Mouse (Mus musculus): ENCODE measurements at regions not wholly inside any gene's neighbourhood (a gene's known extent, or its start where the extent isn't known, plus 50 kb on each side); places are given as distances from the start of the nearest gene placed in this dataset.

DNA sequence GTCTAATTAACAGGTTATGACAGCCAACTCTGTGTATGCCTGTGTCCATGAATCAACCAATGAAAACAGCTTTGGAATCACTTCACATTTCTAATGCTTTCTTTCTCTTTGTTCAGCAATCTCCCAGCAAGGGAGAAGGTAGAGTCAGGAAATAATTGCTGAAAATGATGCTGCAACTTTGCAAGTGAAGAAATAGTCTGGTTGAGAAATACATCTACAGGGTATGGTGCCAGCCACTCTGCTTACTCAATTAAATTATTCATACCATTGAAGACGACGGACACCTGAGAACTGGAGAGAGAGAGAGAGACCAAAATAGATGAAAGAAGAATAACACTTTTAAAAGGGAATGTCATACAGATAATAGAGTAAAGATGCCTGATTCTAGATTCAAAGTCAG lies 645.4 kb upstream of the Cited2 start:
- H3K4me2 ChIP-seq (ENCODE audit: low read length), result no peak overlapping the region
- H3K9ac ChIP-seq (ENCODE audit: low read depth, low read length), result no peak overlapping the region
- no peak for ATAC-seq
- 85% methylated on average over 2 of the region's 2 CpGs for WGBS
- no peaks in the 10 kb centered on the region for H3K27me3 ChIP-seq (replicated peaks; ENCODE audit: control insufficient read depth, insufficient read depth, low read length)
- peaks cover 4% of the 10 kb centered on the region for H3K4me1 ChIP-seq (ENCODE audit: control insufficient read depth, insufficient read depth, low read depth, low read length)
- H3K9me3 ChIP-seq (ENCODE audit: control insufficient read depth, low read length), result no peaks in the 10 kb centered on the region
- H3K4me3 ChIP-seq (ENCODE audit: low read length), result no peak overlapping the region
- no peaks in the 10 kb centered on the region for H3K36me3 ChIP-seq (ENCODE audit: control insufficient read depth, insufficient read depth, low read length)
- H3K27ac ChIP-seq (ENCODE audit: low read depth, low read length), result no peak overlapping the region

DNA sequence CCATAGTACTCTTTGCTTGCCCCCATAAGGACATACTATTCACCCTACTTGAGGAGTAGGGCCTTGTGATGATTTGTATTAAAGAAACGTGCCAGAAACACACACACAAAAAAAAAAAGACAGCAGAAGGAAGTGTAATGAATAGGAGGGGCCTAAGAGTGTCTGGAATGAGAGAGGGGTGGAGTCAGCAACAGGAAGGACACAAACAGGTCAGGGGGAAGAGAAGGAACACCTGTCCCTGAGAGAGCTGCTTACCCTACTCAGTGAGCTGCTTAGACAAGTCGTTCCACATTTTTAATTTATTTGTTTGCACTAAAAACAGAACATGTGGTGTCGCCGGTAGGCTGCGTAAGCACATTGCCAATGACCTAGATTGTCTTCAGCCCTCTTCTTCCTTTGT lies 642.2 kb upstream of the Cited2 start:
- 84% methylated on average over 5 of the region's 5 CpGs for WGBS
- Histone ChIP-seq H3K9me3 (ENCODE audit: control insufficient read depth, low read length) (no peaks in the 10 kb centered on the region), H3K27me3 (replicated peaks; ENCODE audit: control insufficient read depth, insufficient read depth, low read length) (no peaks in the 10 kb centered on the region), H3K4me1 (ENCODE audit: control insufficient read depth, insufficient read depth, low read depth, low read length) (no peaks in the 10 kb centered on the region), H3K36me3 (ENCODE audit: control insufficient read depth, insufficient read depth, low read length) (no peaks in the 10 kb centered on the region), H3K27ac (ENCODE audit: low read depth, low read length) (no peak overlapping the region), H3K4me3 (ENCODE audit: low read length) (no peak overlapping the region), H3K4me2 (ENCODE audit: low read length) (no peak overlapping the region), H3K9ac (ENCODE audit: low read depth, low read length) (no peak overlapping the region)
- ATAC-seq, result no peak

DNA sequence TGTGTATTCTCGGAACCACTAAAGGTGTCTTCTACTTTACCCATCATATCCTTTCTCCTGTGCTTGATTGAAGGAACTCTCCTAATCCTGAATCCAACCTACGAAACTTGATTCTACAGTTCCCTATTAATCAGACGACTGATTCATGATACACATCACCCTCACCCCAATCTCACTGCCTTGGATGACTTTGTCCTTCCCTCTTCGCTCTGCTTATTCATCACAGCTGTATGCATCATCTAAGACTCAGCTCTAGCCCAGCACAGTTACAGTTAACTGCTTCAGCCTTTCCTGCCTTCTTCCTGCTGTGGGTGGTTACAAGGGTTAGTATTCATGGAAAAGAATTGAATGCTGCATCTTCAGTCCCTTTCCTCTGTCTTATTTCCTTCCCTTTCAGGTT lies 640.1 kb upstream of the Cited2 start:
- WGBS, result 89% methylated on average over 4 of the region's 4 CpGs
- H3K4me1 ChIP-seq (ENCODE audit: control insufficient read depth, insufficient read depth, low read depth, low read length), result no peaks in the 10 kb centered on the region
- no peak for ATAC-seq
- no peak overlapping the region for H3K9ac ChIP-seq (ENCODE audit: low read depth, low read length)
- H3K4me2 ChIP-seq (ENCODE audit: low read length), result no peak overlapping the region
- H3K27ac ChIP-seq (ENCODE audit: low read depth, low read length), result no peak overlapping the region
- H3K36me3 ChIP-seq (ENCODE audit: control insufficient read depth, insufficient read depth, low read length), result no peaks in the 10 kb centered on the region
- H3K9me3 ChIP-seq (ENCODE audit: control insufficient read depth, low read length), result no peaks in the 10 kb centered on the region
- no peak overlapping the region for H3K4me3 ChIP-seq (ENCODE audit: low read length)
- no peaks in the 10 kb centered on the region for H3K27me3 ChIP-seq (replicated peaks; ENCODE audit: control insufficient read depth, insufficient read depth, low read length)

DNA sequence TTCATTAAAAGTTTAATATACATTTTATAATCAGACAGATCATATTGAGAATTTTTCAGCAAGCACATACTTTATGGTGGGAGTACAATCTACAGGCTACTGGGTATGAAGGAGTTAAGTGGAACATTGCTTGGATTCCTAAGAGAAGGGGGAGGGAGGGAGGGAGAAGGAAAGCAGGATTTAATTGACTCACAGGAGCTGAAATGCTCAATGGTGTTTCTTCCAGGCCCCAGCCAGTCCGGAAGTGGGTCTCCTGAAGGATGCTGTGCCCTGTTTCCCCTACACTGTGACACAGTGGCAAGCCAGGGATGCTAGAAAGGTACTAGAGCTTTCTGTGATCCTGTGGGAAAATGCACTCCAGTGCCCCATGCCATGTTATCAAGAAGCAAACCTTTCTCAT lies 621.0 kb upstream of the Cited2 start:
- no peak for ATAC-seq
- H3K4me1 ChIP-seq (ENCODE audit: control insufficient read depth, insufficient read depth, low read depth, low read length), result no peaks in the 10 kb centered on the region
- H3K36me3 ChIP-seq (ENCODE audit: control insufficient read depth, insufficient read depth, low read length), result no peaks in the 10 kb centered on the region
- no peak overlapping the region for H3K9ac ChIP-seq (ENCODE audit: low read depth, low read length)
- H3K27ac ChIP-seq (ENCODE audit: low read depth, low read length), result no peak overlapping the region
- H3K4me3 ChIP-seq (ENCODE audit: low read length), result no peak overlapping the region
- H3K9me3 ChIP-seq (ENCODE audit: control insufficient read depth, low read length), result no peaks in the 10 kb centered on the region
- H3K4me2 ChIP-seq (ENCODE audit: low read length), result no peak overlapping the region
- H3K27me3 ChIP-seq (replicated peaks; ENCODE audit: control insufficient read depth, insufficient read depth, low read length), result no peaks in the 10 kb centered on the region
- 0% methylated on average over 1 of the region's 1 CpGs for WGBS

DNA sequence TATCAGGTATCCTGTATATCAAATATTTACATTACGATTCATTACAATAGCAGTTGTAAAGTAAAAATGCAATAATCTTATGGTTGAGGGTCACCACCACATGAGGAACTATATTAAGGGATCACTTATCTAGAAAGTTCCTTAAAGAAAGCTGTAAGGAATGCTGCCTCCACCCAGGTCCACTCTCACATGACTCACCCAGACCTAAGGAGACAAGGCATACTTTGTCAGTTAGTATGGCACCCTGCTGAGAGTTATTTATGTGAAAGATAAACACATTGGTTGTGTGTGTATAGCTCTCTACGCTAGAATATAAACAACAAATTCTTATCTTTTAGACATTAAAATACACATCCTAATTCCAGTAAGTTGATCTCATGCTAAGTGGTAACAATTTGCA lies 619.6 kb upstream of the Cited2 start:
- Histone ChIP-seq H3K36me3 (ENCODE audit: control insufficient read depth, insufficient read depth, low read length) (no peaks in the 10 kb centered on the region), H3K27ac (ENCODE audit: low read depth, low read length) (no peak overlapping the region), H3K9me3 (ENCODE audit: control insufficient read depth, low read length) (no peaks in the 10 kb centered on the region), H3K4me3 (ENCODE audit: low read length) (no peak overlapping the region), H3K9ac (ENCODE audit: low read depth, low read length) (no peak overlapping the region), H3K4me1 (ENCODE audit: control insufficient read depth, insufficient read depth, low read depth, low read length) (no peaks in the 10 kb centered on the region), H3K4me2 (ENCODE audit: low read length) (no peak overlapping the region), H3K27me3 (replicated peaks; ENCODE audit: control insufficient read depth, insufficient read depth, low read length) (no peaks in the 10 kb centered on the region)
- ATAC-seq, result no peak
- 89% methylated on average over 2 of the region's 2 CpGs for WGBS

DNA sequence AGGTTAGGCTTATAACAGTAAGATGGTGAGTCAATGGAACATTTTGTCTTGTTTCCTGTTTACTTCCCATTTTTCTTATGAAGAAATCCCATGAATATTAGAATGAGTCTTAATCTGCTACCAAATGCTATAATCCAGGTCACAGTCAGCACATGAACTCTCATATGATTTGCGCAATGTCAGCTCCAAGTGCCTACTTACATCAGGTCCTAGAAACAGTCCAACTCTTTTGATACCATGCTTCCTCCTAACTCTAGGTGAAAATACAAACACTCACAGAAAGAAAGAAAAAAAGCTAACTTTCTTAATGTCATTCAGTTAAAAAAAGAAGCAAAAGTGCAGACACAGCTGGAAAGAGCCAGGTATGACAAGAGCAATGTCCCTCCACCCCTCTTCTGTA lies 616.2 kb upstream of the Cited2 start:
- Histone ChIP-seq H3K9me3 (ENCODE audit: control insufficient read depth, low read length) (no peaks in the 10 kb centered on the region), H3K27ac (ENCODE audit: low read depth, low read length) (no peak overlapping the region), H3K36me3 (ENCODE audit: control insufficient read depth, insufficient read depth, low read length) (no peaks in the 10 kb centered on the region), H3K4me2 (ENCODE audit: low read length) (no peak overlapping the region), H3K4me3 (ENCODE audit: low read length) (no peak overlapping the region), H3K27me3 (replicated peaks; ENCODE audit: control insufficient read depth, insufficient read depth, low read length) (no peaks in the 10 kb centered on the region), H3K9ac (ENCODE audit: low read depth, low read length) (no peak overlapping the region), H3K4me1 (ENCODE audit: control insufficient read depth, insufficient read depth, low read depth, low read length) (no peaks in the 10 kb centered on the region)
- 98% methylated on average over 1 of the region's 1 CpGs for WGBS
- no peak for ATAC-seq

DNA sequence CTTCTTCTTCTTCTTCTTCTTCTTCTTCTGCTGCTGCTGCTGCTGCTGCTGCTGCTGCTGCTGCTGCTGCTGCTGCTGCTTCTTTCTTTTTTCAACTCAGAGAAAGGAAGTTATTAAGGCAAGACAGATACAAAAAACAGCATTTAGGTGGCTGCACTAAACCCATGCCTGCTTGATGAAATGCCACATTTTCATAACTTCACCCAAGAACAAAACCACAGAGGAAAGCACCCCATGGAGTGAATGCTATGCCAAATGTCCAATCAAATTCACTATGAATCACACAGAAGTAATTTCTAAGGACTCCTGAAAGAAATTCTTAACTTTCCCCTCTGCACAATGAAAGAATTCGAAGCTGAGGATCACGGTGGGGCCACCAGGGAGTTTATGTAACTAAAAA lies 611.9 kb upstream of the Cited2 start:
- Histone ChIP-seq H3K36me3 (ENCODE audit: control insufficient read depth, insufficient read depth, low read length) (no peaks in the 10 kb centered on the region), H3K27ac (ENCODE audit: low read depth, low read length) (no peak overlapping the region), H3K9me3 (ENCODE audit: control insufficient read depth, low read length) (no peaks in the 10 kb centered on the region), H3K4me2 (ENCODE audit: low read length) (no peak overlapping the region), H3K9ac (ENCODE audit: low read depth, low read length) (no peak overlapping the region), H3K4me3 (ENCODE audit: low read length) (no peak overlapping the region), H3K27me3 (replicated peaks; ENCODE audit: control insufficient read depth, insufficient read depth, low read length) (no peaks in the 10 kb centered on the region), H3K4me1 (ENCODE audit: control insufficient read depth, insufficient read depth, low read depth, low read length) (no peaks in the 10 kb centered on the region)
- no peak for ATAC-seq
- 85% methylated on average over 2 of the region's 2 CpGs for WGBS

DNA sequence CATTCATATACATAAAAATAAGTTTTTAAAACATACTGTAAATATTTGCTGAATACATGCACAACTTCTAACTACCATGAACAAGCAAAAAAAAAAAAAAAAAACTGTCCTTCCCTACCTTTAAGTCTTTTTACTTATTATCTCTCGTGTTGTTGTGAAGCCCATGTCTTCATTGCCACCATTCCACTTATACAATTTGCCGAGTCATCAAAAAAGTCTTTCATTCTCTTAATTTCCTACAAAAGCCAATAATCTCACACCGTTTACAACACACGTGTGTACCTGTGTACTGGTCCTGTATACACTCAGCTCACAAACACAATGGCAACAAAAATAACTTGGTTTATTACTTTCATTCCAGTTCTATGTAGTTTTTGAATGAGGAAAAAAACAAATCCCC lies 608.2 kb upstream of the Cited2 start:
- Histone ChIP-seq H3K4me2 (ENCODE audit: low read length) (no peak overlapping the region), H3K4me1 (ENCODE audit: control insufficient read depth, insufficient read depth, low read depth, low read length) (no peaks in the 10 kb centered on the region), H3K27me3 (replicated peaks; ENCODE audit: control insufficient read depth, insufficient read depth, low read length) (no peaks in the 10 kb centered on the region), H3K9me3 (ENCODE audit: control insufficient read depth, low read length) (no peaks in the 10 kb centered on the region), H3K9ac (ENCODE audit: low read depth, low read length) (no peak overlapping the region), H3K27ac (ENCODE audit: low read depth, low read length) (no peak overlapping the region), H3K4me3 (ENCODE audit: low read length) (no peak overlapping the region), H3K36me3 (ENCODE audit: control insufficient read depth, insufficient read depth, low read length) (no peaks in the 10 kb centered on the region)
- ATAC-seq, result no peak
- WGBS, result 96% methylated on average over 4 of the region's 4 CpGs

DNA sequence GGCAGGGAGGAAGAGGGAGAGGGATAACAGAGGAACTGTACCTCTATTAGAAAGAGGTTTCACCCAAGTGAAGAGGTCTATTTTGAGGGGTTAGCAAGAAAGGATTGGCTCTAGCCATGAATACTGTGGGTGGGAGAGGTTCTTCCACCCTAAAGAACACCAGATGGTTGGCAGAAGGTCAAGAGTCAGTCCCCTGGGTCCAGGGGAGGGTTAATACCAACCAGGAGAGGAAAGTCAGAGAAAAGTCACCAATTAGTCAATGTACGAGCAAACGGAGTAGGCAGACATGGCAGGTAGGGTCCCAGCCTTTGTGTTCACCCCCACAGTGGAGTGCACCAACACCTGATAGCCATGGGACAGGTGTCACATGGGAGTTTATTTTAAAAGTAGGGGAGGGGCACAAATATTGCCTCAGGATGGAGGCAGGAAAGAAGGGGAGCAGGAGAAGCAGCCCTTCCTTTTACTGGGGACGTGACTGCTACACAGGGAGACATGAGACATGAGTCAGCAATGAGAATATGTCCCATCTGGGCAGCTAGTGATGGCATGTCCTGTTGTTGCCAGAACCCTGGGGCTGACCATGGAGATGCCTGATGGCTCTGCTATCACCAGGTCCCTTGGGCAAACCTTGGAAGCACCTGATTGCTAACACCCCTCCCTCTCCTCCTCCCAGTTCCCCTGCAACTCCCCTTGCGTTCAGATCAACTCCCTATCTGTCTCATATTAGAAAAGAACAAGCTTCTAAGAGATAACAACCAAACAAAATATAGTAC lies 593.4 kb upstream of the Cited2 start:
- H3K4me2 ChIP-seq (ENCODE audit: low read length), result no peak overlapping the region
- no peak overlapping the region for H3K9ac ChIP-seq (ENCODE audit: low read depth, low read length)
- H3K27me3 ChIP-seq (replicated peaks; ENCODE audit: control insufficient read depth, insufficient read depth, low read length), result no peaks in the 10 kb centered on the region
- peaks cover 3% of the 10 kb centered on the region for H3K9me3 ChIP-seq (ENCODE audit: control insufficient read depth, low read length)
- no peak for ATAC-seq
- H3K36me3 ChIP-seq (ENCODE audit: control insufficient read depth, insufficient read depth, low read length), result no peaks in the 10 kb centered on the region
- 91% methylated on average over 4 of the region's 4 CpGs for WGBS
- no peak overlapping the region for H3K27ac ChIP-seq (ENCODE audit: low read depth, low read length)
- no peaks in the 10 kb centered on the region for H3K4me1 ChIP-seq (ENCODE audit: control insufficient read depth, insufficient read depth, low read depth, low read length)
- no peak overlapping the region for H3K4me3 ChIP-seq (ENCODE audit: low read length)

DNA sequence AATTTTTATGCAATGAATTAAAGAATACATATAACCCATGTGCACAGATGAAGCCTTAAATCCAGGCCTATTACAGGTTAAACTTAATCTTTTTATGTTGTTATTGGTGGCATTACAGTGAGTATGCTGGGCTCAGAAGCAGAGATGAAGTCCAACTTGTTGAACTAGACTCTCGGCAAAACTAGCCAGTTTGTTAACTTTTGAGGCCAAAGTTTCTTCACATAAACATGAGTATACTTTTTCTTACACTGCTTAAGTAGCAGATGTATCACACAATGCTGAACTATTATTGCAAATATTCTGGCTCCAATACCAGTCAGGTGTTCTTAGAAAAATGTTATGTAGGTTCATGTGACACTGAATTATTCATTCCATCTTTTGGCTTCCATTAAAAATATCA lies 592.4 kb upstream of the Cited2 start:
- WGBS, result 96% methylated on average over 1 of the region's 1 CpGs
- Histone ChIP-seq H3K27ac (ENCODE audit: low read depth, low read length) (no peak overlapping the region), H3K4me2 (ENCODE audit: low read length) (no peak overlapping the region), H3K9ac (ENCODE audit: low read depth, low read length) (no peak overlapping the region), H3K4me3 (ENCODE audit: low read length) (no peak overlapping the region), H3K36me3 (ENCODE audit: control insufficient read depth, insufficient read depth, low read length) (no peaks in the 10 kb centered on the region), H3K9me3 (ENCODE audit: control insufficient read depth, low read length) (no peaks in the 10 kb centered on the region), H3K27me3 (replicated peaks; ENCODE audit: control insufficient read depth, insufficient read depth, low read length) (no peaks in the 10 kb centered on the region), H3K4me1 (ENCODE audit: control insufficient read depth, insufficient read depth, low read depth, low read length) (no peaks in the 10 kb centered on the region)
- no peak for ATAC-seq

All from hindbrain, embryonic 16.5 days (tissue).